Mouse (Mus musculus) megakaryocyte, embryonic 14.5 days (primary cell): ENCODE data around the gene Ift43.

ENCODE experiments used
- FLI1 ChIP-seq: IDR thresholded peaks from 2 replicates; pipeline ENCODE4 v1.6.1; 2012; ENCODE audit warnings: low read length, inconsistent platforms, mixed read lengths
- GATA1 ChIP-seq: IDR thresholded peaks from 3 replicates; pipeline ENCODE4 v1.6.1; 2012; ENCODE audit warnings: mixed read lengths, low read length, inconsistent platforms, borderline replicate concordance

GRCm38 (mm10) chr12:86110637-86111036 is 28.3 kb downstream of the Ift43 start:
- TF ChIP-seq FLI1 = no peak
- TF ChIP-seq GATA1 = no peak
